Mouse (Mus musculus) yolk sac, embryonic 10.5 days (tissue): ENCODE data around the gene Sgcd.
"Not testable (repeated sequence)": the region's sequence is repeated elsewhere in the genome, so short reads cannot be mapped to it uniquely, and the experiment has no call there.

Source experiments
- DNase-seq: peaks from one replicate; pipeline ENCODE4 v3.0.0-alpha.2; 2017; ENCODE audit warnings: low spot score

The Sgcd gene

DNA sequence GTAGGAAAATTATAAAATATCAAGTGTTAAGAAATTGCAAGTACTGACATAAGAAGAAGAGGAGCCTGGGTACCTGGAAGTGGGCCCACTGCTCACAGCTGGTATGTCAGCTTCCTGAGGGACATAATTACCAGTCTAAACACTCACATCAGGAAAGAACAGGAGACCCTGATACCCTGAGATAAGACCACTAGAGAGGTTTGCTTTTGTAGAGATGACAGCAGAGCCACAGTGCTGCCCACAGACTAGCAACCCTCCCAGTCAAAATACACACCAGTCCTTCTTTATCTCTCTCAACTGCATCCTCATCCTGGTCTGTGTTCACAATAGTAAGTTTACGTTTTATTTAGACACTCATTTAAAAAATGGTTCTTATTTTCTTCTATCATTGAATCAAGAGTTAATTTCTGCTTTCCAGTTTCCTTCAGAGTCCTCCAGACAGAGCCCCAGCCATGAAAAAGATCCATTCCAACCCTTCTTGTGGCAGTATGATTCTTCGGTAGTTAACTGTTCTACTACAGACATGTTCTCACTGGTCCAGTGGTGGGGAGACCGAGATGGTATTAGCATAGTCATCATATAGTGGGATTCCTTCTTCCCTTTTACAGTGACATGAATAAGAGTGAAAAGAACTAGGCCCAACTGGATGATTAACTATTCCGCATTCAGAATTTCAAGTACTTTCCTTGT lies 211.4 kb downstream of the Sgcd start:
- DNase-seq, result no peak

DNA sequence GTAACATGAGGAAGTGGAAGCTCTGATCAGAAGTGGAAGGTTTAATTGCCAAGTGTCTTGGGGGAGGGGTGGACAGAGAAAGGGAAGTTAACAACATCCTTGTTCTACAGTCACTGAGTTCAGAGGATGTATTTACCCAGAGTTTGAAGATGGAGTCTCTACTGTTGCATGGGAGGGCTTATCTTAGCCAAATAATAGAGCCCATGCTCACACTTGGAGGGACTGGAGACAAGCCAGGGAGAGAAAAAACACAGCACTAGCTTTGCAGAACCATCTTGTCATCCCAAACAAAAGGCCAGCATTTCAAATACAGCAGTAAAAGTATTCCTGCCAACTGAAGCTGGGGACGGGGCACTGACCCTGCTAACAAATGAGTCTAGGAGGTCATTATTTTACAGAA lies 212.8 kb downstream of the Sgcd start:
- DNase-seq, result no peak

DNA sequence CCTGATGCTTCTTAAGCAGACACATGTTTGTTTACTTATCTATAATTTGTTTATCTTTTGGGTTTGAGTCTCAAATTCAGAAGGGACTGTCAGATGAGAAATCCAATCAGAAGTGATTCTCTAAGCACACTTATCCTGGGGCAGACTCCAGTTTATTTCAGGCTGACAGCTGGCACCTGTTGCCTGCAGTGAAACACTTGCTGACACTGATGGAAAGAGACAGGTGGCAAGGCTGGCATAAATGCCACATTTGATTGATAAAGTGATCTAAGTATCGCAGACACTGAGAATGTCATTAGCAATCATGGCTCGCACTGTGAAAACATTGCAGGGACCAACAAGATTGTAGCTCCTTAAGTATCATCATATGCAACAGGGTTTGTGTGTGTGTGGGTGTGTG lies 222.9 kb downstream of the Sgcd start:
- DNase-seq, result no peak

DNA sequence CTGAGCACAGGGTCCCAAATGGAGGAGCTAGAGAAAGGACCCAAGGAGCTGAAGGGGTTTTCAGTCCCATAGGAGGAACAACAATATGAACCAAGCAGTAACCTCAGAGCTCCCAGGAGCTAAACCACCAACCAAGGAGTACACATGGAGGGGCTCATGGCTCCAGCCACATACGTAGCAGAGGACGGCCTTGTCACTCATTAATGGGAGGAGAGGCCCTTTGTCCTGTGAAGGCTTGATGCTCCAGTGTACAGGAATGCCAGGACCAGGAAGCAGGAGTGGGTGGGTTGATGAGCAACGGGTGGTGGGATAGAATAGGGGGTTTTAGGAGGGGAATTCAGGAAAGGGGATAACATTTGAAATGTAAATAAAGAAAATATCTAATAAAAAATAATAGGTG lies 225.2 kb downstream of the Sgcd start:
- DNase-seq, result not testable (repeated sequence)

DNA sequence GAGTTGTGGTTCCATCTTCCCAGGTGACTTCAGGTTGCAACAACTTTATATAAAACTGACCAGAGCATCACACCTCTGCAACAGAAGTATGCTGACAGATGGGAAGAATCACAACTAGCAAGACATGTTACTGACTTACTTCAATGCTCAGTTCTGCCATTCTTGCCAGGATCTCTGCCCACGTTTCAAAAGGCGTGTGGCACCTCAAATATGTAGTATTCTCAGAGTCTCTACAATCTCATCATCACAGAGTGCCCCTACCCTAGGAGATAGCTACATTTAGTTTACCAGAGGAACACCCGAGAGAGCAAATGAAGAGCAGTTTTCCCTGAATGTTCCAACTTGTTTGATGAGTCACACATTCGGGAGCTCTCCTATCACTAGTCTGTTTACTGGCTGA lies 229.8 kb downstream of the Sgcd start:
- no peak for DNase-seq

DNA sequence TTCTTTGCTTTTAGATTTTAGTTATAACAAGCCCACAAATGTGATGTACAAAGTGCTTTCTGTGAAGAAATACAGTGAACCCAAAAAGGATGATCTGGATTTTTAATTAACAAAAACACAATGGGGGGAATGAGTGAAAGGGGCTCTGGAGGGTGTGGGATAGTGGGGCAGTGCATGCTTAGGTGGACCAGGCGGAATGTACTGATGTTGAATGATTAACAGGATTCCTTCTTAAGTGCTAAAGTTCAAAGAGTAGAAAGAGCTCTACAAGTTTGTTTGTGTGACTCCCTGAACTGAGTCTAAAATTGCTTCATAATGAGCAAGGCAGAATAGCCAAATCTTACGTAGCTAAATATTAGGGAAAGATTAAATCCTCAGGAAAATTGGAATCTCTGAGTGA lies 246.0 kb downstream of the Sgcd start:
- DNase-seq, result peak; percentile 31

DNA sequence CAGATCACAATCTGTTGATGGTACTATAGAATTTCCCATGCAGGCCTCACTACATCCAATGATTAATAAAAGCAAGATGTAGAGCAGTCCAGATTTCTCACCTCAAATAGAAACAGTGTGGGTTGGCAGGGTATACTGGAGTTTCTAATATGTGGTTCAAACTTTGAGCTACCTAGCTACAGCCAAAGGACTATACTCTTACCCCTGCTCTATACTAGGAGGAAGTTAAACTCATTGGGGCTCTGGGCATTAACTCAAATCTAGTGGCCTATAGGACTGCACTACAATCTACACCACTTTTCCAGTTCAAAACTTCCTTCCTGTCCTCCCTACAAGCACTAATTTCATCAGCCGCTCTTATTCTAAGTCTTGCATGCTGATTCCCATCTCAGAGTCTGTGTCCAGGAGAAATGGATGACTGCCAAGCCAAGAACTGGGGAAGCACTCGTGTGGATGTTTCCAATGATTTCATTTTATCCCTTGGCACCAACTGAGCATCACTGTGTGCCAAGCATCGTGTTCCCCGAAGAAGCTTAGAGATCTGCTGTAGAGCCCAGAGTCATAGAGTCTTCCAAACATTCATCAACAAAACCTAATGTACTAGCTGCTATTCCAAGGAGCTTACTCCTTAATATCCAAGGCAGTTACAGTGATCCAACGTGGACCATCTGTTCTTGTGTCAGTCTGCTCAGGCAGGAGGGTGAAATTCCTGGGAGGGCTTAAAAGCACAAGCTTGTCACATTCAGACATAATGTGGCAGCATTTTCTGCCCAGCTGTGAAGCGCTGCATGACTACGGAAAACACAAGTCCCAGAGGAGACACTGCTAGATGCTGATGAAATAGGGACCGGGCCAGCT lies 283.6 kb downstream of the Sgcd start:
- no peak for DNase-seq

DNA sequence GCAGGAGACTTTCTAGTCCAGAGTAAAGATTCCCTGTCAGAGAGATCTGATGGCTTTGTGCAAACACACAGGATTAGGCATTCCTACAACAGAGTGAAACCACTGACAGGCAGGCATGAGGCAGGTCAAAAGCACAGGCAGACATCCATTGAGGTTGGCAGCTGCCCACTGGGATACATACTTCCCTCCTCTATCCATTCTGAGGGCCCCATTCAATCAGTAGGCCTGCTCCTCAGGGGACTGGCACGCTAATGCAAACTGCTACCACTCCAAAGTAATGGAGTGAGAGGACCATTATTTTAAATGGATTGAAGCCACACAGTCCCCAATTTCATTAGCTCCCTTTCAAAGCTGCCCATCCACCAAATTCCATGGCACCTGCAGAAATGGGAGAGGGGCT lies 293.2 kb downstream of the Sgcd start:
- no peak for DNase-seq

DNA sequence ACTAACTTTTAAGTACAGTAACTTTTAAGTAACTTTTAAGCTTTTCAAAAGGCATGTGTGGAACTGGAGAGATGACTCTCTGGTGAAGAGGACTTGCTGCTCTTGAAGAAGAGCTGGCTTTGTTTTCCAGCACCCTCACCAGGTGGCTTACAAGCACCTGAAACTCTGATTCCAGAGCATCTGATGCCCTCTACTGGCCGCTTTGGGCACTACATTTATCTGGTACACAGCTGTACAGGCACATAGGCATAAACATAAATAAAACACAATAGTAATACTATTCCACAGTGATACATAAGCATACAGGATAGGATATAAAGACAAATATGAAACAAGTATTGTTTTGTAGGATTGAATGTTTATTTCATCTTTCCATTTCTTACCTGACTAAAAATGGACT lies 330.6 kb downstream of the Sgcd start:
- DNase-seq, result peak; percentile 6

DNA sequence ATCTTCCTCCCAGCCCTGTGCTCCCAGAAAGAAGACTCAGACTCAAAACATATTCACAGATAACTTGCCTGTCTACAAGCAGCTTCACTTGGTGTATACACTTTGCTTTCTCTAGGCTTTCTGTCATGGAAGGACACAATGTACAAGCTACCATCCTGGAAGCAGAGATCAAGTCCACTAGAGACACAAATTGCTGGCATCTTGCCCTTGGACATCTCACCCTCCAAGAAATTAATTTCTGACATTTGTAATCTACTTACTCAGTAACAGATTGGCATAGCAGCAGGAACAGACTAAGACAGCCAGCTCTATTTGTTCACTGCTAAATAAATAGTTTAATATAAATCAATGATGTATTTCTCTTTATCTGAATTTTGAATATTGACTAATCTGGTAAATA lies 342.9 kb downstream of the Sgcd start:
- DNase-seq, result no peak

DNA sequence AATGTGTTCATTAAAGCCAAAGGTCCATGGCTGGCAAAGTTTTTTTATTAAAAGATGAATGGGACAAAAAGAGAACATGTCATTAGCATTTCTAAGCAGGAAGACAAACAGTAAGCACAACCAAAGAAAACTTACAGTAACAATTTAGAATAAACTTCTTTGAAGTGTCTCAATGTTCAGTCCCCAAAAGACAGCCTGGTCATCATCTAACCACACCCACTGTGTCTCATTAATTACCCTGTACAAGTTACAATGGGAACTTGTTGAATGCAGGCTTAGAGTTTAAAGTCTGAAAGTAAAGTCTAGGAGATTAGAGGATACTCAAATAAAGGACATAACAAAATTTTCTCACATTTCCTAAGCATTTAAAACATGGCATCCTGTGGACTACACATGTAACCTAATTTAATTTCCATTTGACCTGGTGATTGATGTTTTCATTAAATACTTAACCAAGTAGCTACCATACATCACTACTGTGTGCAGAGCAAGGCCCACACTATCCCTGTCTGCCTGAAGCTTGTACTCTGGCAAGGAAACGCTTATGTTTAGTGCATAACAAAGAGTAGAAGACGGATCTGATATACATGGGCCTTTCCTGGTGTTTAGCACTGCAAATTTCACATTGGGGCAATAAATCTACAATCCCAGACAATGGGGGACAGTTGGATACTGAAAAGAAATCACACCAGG lies 347.1 kb downstream of the Sgcd start:
- no peak for DNase-seq

DNA sequence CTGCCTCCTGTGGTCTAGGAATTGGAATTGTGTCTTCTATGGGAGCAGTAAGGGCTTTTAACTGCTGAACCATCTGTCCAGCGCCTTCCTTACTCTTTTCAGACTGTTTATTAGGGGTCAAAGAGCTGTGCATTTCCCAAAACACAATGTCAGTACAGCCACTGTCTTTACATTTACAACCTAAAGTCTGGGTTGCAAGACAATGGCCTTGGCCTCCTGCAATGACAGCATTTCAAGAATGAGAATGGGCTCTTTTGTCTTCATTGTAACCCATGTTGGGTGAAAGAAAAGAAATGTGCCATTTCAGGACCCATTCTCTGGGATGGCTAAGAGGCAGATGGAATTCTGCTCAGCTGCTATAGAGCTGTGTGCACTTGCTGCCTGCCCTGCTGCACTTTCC lies 348.2 kb downstream of the Sgcd start:
- DNase-seq, result no peak

DNA sequence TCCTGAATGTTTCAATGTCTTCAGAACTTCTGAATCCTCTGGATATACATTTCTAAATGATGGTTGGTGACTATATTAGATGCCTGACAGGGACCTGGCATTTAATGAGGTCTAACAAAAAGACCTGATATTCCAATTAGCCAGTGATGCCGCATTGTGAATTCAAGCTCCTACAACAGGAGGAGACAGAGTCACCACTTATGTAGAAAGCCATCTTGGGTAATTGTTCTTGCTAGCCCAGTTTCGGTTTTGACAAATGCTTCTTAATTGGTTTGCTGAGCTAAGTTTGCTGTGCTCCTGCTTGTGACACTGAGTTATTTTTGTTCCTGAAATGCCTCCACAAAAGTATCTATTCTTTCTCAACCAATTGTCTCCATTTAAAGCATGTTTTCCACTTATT lies 358.6 kb downstream of the Sgcd start:
- DNase-seq, result no peak

DNA sequence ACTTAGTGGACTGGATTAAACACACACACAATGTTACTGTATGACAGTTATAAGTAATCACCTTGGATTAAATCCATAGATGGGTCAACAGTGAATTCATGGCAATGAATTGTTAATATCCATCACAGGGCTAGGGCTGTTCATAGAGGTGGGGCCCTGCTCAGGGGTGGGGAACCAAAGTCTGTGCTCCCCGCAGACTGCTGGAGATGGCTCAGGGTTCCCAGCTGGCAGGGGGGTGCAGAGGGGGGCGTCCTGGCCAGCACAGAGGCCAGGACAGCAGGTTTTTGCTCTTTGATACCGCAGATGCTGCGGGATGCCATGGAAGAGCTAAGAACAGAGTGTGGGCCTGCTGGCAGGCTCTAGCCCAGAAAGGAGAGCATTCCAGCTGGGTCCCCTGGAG lies 378.9 kb downstream of the Sgcd start:
- no peak for DNase-seq

DNA sequence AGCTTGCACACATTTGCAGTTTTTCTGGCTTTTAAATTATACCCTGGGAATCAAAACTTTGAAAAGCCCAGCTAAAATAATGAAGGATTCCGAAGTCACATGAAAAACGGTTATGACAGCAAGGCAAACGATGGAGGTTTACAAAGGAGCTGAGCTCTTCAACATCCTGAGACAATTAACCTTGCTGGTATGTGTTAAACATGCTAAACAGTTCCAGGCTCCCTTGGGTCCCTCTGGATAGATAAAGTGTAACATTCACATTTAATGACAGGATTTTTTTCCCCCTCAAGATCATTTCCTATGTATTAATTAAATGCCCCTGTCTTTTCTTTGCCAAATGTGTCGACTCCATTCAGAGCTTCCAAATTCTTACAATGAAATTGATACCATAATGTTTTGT lies 414.1 kb downstream of the Sgcd start:
- no peak for DNase-seq

DNA sequence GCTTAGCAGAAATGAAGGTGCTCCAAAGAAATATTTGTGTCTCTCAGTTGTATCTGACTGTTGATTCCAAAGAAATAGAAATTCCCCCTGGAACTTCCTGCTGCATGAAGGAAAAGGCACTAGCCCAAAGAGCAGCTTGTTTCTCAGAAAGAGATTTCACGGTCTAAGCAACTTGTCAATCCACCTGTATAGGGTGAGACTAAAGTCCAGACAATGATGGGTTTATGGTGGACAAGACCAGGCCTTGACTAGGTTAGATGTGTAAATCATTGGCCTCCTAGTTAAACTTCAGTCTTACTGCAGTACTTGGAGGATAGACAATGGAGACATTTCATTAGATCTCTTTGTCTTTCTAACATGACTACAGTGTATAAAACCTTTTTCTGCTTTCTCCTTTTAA lies 420.3 kb downstream of the Sgcd start:
- peak; percentile 34 for DNase-seq

DNA sequence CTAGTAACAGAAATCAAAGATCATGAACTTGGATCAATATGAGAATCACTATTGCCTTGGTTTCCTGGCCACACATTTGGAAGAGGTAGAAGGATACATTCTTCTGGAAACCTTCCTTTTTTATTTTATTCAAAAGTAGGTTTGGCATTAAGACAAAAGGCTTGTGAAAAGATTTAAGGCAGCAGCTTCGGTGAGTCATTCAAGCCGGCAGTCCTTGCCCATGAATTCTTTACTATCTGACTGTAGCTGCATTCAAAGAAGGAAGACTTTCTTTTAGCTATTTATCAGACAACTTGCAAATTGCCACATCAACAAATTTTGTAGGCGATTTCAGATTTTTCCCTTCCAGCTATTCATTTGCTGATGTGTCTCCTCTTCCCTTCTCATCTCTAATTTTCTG lies 422.6 kb downstream of the Sgcd start:
- no peak for DNase-seq

DNA sequence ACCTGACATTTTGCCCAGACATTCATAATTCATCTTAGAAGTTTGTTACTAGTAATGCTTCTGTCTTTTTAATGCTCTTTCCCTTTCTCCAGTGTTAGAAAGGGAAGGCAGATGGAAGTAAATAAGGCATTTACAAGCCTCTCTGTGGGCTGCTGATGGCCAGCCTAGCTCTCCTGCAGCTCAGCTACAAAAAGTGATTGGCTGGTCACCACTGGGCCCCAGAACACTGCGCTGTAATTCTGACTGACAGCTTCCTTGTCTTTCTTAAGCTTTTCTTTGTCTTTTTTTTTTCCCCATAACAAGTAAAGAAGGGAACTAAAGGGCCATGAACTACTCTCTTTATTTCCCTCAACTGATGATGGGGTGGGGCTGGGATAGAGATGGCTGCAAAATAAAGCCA lies 463.9 kb downstream of the Sgcd start:
- no peak for DNase-seq

DNA sequence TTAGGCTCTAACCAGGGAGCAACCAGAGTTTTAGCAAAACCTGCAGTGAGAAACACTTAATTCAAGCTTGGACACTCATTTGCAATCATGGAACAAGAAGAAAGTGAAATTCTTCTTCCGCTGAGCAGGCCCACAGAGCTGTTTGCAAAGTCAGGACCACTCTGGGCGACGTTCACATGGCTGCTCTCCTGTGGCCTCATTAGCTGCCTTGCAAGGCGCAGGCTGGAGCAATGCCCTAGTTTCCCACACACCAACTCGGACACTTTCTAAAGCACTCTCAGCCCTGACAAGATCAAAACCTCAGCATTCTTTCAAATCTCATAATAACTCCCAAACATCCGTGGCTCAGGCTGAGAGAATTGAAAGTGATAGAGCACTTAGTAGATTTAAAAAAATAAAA lies 480.7 kb downstream of the Sgcd start:
- DNase-seq, result no peak

DNA sequence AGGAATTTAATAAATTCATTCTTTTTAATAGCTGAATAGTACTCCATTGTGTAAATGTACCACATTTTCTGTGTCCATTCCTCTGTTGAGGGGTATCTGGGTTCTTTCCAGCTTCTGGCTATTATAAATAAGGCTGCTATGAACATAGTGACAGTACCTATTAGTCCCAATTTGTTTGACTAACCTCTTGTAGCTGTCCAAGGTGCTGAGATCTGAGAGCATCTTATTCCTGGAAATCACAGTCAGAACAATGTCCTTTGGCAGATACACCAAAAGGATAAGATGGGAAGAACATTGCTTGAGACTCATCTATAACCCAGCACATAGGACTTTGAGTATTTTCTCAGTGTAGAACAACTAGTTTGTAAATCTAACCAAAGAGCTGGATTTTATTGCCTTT lies 485.5 kb downstream of the Sgcd start:
- DNase-seq, result not testable (repeated sequence)

DNA sequence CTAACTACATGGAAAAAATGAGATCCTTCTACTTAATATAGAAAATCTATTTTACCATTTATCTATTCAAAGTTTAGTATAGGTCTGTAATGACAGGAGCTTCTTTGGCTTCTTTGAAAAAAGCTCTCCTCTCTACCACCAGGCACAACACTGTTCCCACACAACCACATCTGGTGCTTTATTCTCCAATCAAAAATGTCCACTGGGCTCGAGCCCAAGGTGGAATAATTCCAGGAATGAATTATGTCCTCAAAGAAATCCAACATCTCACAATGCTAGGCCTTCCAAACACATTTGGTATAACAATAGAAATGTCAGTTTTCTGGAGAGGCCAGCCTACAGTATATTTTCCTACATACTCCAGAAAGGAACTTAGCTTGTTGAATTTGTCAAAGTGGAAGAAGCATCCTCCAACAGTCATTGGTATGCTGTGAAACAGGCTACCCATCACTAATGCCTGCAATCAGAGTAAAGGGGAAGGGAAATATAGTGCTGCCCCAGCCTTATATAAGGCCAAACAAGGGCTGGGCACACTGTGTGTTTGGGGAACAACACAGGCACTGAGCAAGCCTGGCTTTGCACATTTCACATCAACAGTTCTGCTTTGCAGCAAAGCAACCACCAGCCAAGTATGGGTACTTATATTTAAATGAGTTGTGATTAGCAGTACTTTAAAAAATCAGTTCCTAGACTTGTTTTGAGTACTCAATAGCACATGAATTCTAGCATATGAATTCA lies 515.1 kb downstream of the Sgcd start:
- no peak for DNase-seq

DNA sequence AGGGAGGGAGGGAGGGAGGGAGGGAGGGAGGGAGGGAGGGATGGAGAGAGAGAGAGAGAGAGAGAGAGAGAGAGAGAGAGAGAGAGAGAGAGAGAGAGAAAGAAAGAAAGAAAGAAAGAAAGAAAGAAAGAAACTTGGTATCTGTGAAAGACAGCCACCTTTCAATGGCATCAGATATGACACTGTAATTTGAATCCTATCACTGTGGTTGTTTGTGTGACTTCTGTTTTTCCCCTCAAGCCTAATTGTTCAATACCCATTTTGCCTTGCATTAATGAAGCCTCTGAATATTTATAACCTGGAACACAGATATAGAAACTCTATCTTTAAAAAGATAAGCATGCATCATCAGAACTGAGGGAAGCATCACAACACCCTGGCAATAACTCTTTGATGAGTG lies 528.1 kb downstream of the Sgcd start:
- not testable (repeated sequence) for DNase-seq
